Mouse (Mus musculus) adrenal gland, adult (tissue): ENCODE data around the gene Pomc.
"Not testable (repeated sequence)": the region's sequence is repeated elsewhere in the genome, so short reads cannot be mapped to it uniquely, and the experiment has no call there.

ENCODE experiments used
- DNase-seq, 2 experiments: peaks; one replicate each; pipeline ENCODE4 v3.0.0; 2022 to 2023; ENCODE audit warnings: low spot score in 1 of 2; ENCODE audit not compliant: inconsistent age in 2 of 2

Pomc gene

DNA sequence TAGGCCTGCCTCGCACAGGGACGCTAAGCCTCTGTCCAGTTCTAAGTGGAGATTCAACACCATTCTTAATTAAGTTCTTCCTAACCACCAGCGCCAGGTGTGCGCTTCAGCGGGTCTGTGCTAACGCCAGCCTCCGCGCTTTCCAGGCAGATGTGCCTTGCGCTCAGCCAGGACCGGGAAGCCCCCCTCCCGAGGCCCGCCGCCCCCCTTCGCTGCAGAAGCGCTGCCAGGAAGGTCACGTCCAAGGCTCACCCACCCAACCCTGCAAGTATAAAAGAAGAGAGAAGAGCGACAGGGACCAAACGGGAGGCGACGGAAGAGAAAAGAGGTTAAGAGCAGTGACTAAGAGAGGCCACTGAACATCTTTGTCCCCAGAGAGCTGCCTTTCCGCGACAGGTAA is at the start of gene Pomc:
Gene Pomc, plus strand, starts transcription at position 301 of the 400 bp plus-strand sequence.
- DNase-seq, result no peak

DNA sequence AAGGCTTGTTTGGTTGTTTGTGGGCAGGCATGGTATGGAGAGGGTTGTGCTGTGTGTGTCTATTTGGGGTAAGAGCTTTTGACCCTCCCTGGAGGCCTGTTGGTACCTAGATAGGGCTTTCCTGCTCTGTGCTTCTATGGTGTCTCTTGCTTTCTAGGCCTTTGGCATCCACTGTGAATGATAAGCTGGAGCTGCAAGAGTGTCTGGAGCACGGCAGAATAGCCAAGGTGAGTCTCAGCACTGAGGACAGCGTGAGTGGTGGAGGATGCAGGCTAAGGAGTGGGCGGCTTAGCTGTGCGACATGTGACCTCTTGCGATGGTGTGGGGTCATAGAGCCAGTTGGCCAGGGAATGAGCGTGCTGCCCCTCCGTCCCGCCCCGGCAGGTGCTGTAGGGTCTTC is 49.3 kb upstream of the Pomc start:
- no peak for DNase-seq

DNA sequence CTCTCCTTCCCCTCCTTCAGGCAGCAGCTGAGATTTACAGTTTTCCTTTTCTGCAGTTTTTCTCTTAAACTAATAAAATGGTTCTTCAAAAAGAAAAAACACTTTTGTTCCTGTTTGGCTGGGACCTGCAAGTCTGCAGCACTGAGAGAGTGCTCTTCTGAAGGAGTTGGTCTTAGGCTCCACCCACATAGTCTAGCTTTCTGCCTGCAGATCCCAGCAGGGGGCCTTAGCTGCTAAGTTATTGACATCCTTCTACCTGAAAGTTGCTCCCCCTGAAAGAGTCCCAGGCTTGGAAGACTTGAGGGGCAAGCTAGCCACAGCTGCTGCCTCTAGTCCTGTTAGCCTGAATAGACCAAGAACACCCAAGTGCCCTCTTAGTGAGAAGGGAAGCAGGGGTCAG is 48.4 kb upstream of the Pomc start:
- no peak for DNase-seq

DNA sequence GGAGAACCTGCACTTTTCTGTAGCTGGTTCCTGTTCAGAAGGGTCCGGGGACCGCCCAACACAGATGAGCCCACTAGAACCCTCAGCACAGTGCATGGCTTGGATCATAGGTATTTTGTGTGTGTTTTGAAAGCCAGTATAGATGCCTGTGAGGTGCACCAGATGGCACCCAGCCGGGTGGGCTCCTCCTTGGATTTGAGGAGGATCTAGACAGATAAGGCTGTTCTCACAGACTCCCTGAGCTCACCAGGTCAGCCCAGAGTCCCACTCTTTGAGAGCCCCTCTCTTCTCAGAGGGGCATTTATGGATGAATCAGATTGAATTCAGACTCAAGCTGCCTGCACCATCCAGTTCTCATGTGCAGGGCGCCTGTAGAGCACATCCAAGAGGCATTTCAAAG is 47.7 kb upstream of the Pomc start:
- peak in 1 of 2 experiments; percentile 17 for DNase-seq

- no peak for DNase-seq
Observed at GRCm38 (mm10) chr12:3907418-3907817, 47.3 kb upstream of the Pomc start.

GRCm38 (mm10) chr12:3910466-3911093 is 44.2 kb upstream of the Pomc start:
- no peak for DNase-seq

DNA sequence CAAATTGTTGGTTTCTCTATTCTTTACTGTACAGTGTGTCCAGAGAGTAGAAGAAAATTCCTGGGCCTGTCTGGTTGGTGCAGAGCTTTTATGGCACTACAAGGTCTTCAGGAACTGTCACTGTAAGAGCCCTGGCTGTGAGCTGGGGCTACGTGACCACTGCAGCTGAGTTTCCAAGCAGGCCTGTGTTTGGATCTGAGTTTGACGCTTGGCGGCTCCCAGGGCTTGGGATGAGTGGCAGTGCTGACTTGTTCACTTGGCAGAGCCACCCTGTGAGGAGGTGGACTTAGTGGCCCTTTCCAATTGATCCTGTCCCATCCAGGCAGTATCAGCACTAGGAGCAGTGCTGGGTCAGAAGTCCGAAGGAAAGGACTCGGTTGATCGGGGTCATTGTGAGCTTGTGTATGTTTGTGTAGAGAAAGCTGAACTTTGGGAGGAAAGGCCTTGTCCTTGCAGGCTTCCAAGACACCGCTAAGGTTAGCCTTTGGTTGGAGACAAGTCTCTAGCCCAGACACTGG is 42.9 kb upstream of the Pomc start:
- DNase-seq, result no peak

GRCm38 (mm10) chr12:3915852-3916251 is 38.9 kb upstream of the Pomc start:
- DNase-seq, result no peak

- no peak for DNase-seq
Observed at GRCm38 (mm10) chr12:3917668-3918341, 36.9 kb upstream of the Pomc start.

GRCm38 (mm10) chr12:3918577-3918976 is 36.2 kb upstream of the Pomc start:
- no peak for DNase-seq

DNA sequence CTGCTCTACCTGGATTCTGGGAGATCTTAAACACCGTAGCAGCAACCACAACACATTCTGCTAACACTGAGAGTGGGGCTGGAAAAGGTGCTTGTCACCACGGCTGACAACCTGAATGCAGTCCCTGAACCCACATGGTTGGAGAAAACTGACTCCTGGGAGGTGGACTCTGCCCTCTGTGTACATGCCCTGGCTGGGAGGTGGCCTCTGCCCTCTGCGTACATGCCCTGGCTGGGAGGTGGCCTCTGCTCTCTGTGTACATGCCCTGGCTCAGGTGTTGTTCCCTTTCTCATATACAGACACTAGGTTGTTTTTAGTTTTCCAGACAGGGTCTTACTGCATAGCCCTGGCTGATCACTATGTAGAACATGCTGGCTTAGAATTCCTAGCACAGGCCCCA is 35.3 kb upstream of the Pomc start:
- DNase-seq, result no peak

GRCm38 (mm10) chr12:3926127-3926526 is 28.6 kb upstream of the Pomc start:
- DNase-seq, result peak; percentile 58 to 90

- DNase-seq, result no peak
Observed at GRCm38 (mm10) chr12:3928841-3929240, 25.9 kb upstream of the Pomc start.

GRCm38 (mm10) chr12:3930090-3930865 is 24.5 kb upstream of the Pomc start:
- DNase-seq, result not testable (repeated sequence)

- no peak for DNase-seq
Observed at GRCm38 (mm10) chr12:3942026-3942425, 12.7 kb upstream of the Pomc start.

GRCm38 (mm10) chr12:3944454-3945073 is 10.2 kb upstream of the Pomc start:
- DNase-seq, result no peak

- DNase-seq, result no peak
Observed at GRCm38 (mm10) chr12:3947503-3947902, 7.2 kb upstream of the Pomc start.

DNA sequence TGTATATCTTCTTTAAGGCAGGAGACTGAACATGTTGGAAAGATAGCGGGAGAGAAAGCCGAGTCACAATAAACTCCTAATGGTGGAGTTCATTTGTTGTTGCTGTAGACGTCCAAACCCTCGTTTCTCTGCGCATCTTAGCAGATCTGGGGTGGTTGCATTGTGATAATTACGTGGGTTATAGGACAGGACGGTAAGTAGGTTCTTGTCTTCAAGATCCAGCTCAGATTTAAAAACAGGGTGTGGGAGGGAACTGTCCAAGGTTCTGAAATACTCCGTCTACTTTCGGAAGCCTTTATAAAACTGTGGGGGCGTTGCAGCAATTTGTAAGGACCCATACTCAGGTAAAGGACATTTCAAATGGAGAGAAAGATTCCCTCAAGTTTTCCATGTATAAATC is 620 bp downstream of the Pomc start:
- peak in 1 of 2 experiments; percentile 71 for DNase-seq

- DNase-seq, result no peak
Observed at GRCm38 (mm10) chr12:3956351-3956750, 1.6 kb downstream of the Pomc start.

DNA sequence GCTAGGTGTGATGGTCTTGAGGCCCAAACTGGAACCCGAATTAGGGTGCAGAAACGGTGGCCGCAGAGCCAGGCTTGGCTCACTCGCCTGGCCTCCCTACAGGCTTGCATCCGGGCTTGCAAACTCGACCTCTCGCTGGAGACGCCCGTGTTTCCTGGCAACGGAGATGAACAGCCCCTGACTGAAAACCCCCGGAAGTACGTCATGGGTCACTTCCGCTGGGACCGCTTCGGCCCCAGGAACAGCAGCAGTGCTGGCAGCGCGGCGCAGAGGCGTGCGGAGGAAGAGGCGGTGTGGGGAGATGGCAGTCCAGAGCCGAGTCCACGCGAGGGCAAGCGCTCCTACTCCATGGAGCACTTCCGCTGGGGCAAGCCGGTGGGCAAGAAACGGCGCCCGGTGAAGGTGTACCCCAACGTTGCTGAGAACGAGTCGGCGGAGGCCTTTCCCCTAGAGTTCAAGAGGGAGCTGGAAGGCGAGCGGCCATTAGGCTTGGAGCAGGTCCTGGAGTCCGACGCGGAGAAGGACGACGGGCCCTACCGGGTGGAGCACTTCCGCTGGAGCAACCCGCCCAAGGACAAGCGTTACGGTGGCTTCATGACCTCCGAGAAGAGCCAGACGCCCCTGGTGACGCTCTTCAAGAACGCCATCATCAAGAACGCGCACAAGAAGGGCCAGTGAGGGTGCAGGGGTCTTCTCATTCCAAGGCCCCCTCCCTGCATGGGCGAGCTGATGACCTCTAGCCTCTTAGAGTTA is 5.2 kb downstream of the Pomc start:
- DNase-seq, result peak; percentile 89 to 95

DNA sequence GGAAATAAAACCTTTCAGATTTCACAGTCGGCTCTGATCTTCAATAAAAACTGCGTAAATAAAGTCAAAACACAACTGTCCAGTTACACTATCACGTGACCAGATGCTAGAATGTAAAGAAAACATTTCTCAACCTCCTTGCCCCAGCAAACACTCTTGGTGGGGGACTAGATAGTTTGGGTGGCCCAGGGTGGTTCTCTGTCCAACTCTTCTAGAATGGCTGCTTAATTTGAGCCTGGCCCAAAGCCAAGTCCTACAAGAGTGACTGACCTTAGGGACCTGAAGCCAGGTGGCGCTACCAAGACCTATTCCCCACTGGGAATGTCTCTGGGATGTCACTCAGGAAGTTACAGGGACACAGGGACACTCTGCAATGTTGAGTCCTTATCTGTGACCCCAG is 5.8 kb downstream of the Pomc start:
- peak in 1 of 2 experiments; percentile 47 for DNase-seq
